Mouse (Mus musculus) kidney, embryonic 15.5 days (tissue): ENCODE data around the gene Tmem182. TPM values are rescaled to one million over a fixed set of nuclear protein-coding genes. Genes with fewer than 3 reads are reported as not detected.

Source experiments
- ATAC-seq: fragments of 200-750 bp; cut with Nextera tagmentation; replicated peaks from 2 replicates; pipeline ENCODE4 v1.8.0; 2017; ENCODE audit warnings: moderate TSS enrichment; ENCODE audit not compliant: low FRiP score
- H3K27ac ChIP-seq: fragments of 300-500 bp; sonication (generic); 2 replicates; pipeline ENCODE4 v1.5.1; 2015; ENCODE audit warnings: mild to moderate bottlenecking, inconsistent platforms
- H3K27me3 ChIP-seq: fragments of 300-500 bp; sonication (generic); 2 replicates; pipeline ENCODE4 v1.6.1; 2015; ENCODE audit warnings: inconsistent platforms
- H3K36me3 ChIP-seq: fragments of 300-500 bp; sonication (generic); 2 replicates; pipeline ENCODE4 v1.6.1; 2015; ENCODE audit warnings: inconsistent platforms
- H3K4me1 ChIP-seq: fragments of 300-500 bp; sonication (generic); 2 replicates; pipeline ENCODE4 v1.6.1; 2015; ENCODE audit warnings: inconsistent platforms
- H3K4me2 ChIP-seq: fragments of 300-500 bp; sonication (generic); 2 replicates; pipeline ENCODE4 v1.6.1; 2015; ENCODE audit warnings: moderate library complexity, mild to moderate bottlenecking, inconsistent platforms
- H3K4me3 ChIP-seq: fragments of 300-500 bp; sonication (generic); replicated peaks from 2 replicates; pipeline ENCODE4 v1.5.1; 2015; ENCODE audit warnings: mild to moderate bottlenecking, inconsistent platforms
- H3K9ac ChIP-seq: fragments of 300-500 bp; sonication (generic); 2 replicates; pipeline ENCODE4 v1.6.1; 2015; ENCODE audit warnings: mild to moderate bottlenecking, inconsistent platforms
- H3K9me3 ChIP-seq: fragments of 300-500 bp; sonication (generic); replicated peaks from 2 replicates; pipeline ENCODE4 v1.6.1; 2016; ENCODE audit warnings: inconsistent platforms
- WGBS: fragments of 180-500 bp; shearing (Covaris S2); methylation state at CpG from one replicate; pipeline ENCODE4 v1.1.7; 2015; ENCODE audit warnings: mixed read lengths; 5-methylcytosine and 5-hydroxymethylcytosine counted together
- polyA plus RNA-seq: library from polyadenylated mRNA; unstranded; fragments of >200 nt; fragmentation: Nextera tagmentation; extraction: Ambion mirVana; gene quantifications from 2 replicates; pipeline ENCODE4 v1.2.1, GENCODE M21; 2015

Tmem182 gene
- polyA plus RNA-seq, 1 experiment from 2014 or later, result 1.2 TPM

DNA sequence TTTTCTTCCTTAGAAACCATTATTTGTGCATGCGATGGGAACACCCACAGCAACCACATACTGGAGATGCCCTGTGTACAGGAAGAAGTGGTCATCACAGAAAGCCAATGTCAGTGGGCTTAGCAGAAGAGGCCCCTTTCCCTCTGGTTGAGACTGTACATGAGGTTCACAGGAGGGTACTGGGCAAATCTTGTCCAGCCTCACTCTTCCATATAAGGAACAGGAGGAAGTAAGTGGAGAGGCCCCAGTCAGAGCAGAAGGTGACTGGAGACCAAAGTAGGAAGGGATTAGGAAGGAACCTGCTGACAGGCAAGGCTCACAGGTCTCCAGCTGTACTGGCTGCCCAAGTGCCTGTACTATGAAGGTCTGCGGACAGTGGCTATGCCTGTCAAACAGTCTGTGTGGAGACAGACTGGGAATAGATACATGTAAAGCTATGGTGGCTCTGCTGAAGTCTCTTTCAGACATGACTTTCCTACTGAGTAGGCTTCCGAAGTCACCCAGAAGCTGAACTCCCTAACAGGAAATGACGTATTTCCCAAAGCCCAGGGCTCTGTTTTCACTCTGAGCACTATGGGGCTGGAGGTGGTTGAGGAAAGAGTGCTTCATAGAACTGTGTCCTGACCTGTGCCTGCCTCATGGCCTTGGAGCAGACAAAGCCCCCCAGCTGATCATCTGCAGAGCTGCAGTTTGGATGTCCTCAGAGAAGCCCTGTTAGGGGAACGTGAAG is 35.8 kb downstream of the Tmem182 start:
- WGBS, result 78% methylated on average over 5 of the region's 5 CpGs
- Histone ChIP-seq H3K27ac (no peak overlapping the region), H3K27me3 (no peaks in the 10 kb centered on the region), H3K4me2 (no peak overlapping the region), H3K9ac (no peak overlapping the region), H3K9me3 (no peaks in the 10 kb centered on the region), H3K36me3 (no peaks in the 10 kb centered on the region), H3K4me1 (no peaks in the 10 kb centered on the region), H3K4me3 (no peak overlapping the region)
- ATAC-seq, result no peak

DNA sequence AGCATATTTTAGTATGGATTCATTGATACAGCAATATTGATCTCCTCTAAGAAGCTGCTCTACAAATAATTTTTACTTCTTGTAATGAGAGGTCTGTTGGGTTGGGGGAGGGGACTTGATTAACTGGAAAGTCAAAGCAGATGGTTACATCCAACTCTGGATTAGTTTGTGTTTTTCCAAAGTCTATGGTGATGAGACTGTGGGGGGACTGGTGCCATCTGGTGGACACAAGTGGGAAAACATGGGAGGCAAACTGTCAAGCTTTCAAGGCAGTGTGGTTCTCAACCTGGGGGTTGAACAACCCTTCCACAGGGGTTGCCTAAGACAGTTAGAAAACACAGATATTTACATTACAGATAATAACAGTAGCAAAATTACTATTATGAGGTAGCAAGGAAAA is 39.2 kb downstream of the Tmem182 start:
- Histone ChIP-seq H3K4me3 (no peak overlapping the region), H3K36me3 (no peaks in the 10 kb centered on the region), H3K9me3 (no peaks in the 10 kb centered on the region), H3K27me3 (no peaks in the 10 kb centered on the region), H3K9ac (no peak overlapping the region), H3K4me2 (no peak overlapping the region), H3K27ac (no peak overlapping the region), H3K4me1 (no peaks in the 10 kb centered on the region)
- ATAC-seq, result 0 out of 2 replicates have a peak, but pooled peaks have one; percentile 12

DNA sequence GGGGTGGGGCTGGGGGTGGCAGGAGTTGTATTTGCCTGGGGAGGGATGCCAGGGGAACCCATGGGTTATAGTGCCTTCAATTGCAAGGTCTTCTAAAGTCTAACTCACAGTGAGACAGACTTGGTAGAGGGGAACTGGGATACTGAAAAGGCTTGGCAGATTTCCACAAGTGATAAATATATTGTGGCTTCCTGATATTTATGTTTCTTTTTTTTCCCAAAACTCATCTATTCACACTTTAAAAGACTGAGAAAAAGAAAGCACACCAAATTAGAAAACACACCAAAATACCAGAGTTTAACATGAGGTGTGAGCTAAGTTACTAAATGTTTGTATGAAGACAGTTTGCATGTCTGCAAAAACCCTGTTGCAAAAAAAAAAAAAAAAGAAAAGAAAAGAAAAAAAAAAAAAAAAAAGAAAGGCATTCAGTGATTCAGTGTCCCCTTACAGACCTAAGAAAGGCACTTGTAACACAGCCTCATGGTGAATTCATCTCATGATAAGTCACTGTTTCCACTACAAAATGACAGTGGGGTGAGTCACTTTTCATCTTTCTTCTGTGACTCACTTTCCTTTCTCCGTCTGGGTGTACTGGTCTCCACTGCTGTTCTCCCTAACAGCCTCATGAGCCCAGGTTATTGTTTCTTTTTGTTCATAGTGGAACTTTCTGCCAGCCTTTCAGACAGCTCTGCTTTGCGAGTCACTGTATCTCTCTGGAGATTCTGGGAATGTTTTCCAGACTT is 42.0 kb downstream of the Tmem182 start:
- 69% methylated on average over 2 of the region's 2 CpGs for WGBS
- ATAC-seq, result no peak
- Histone ChIP-seq H3K4me3 (no peak overlapping the region), H3K27me3 (no peaks in the 10 kb centered on the region), H3K4me2 (no peak overlapping the region), H3K27ac (no peak overlapping the region), H3K9ac (no peak overlapping the region), H3K9me3 (no peaks in the 10 kb centered on the region), H3K36me3 (no peaks in the 10 kb centered on the region), H3K4me1 (no peaks in the 10 kb centered on the region)

DNA sequence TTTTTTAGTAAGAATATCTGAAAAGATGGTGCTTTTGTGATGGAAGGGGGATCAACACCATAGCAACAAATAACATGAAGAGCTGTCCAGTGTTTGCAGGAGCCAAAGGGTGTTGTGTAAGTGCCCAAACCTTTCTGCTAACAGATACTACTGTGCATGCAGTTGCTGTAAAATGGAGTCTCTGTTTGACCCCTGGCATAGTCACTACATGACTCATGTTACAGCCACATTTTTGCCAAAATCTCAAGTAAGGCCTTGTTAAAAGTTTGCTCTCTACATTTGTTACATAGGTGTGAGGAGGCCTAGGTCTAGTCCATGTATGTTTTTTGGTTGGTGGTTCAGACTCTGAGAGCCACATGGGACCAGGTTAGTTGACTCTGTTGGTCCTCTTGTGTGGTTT is 45.9 kb downstream of the Tmem182 start:
- no peaks in the 10 kb centered on the region for H3K4me1 ChIP-seq
- H3K4me3 ChIP-seq, result no peak overlapping the region
- H3K27ac ChIP-seq, result no peak overlapping the region
- no peaks in the 10 kb centered on the region for H3K27me3 ChIP-seq
- ATAC-seq, result no peak
- H3K9me3 ChIP-seq, result no peaks in the 10 kb centered on the region
- H3K4me2 ChIP-seq, result no peak overlapping the region
- H3K9ac ChIP-seq, result no peak overlapping the region
- no peaks in the 10 kb centered on the region for H3K36me3 ChIP-seq

DNA sequence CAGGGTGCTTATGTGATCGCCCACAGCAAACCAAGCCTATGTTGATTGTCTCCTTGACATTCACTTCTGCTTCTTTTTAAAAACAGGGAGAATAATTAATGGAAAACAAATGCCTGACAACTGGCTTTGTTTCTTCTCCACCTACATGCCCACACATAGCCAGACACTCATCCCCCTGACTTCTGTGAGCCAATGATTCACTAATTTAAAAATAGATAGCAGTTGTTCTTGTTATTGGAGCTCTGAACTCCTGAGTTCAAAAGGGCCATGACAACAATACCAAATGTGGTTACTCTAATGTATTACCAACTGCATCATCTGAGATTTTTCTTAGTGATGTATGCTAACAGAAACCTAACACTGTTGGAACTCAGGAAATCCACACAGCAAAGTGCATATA is 49.9 kb downstream of the Tmem182 start:
- 90% methylated on average over 1 of the region's 1 CpGs for WGBS
- Histone ChIP-seq H3K27me3 (no peaks in the 10 kb centered on the region), H3K4me1 (no peaks in the 10 kb centered on the region), H3K9ac (no peak overlapping the region), H3K27ac (no peak overlapping the region), H3K9me3 (no peaks in the 10 kb centered on the region), H3K36me3 (no peaks in the 10 kb centered on the region), H3K4me2 (no peak overlapping the region), H3K4me3 (no peak overlapping the region)
- ATAC-seq, result no peak

DNA sequence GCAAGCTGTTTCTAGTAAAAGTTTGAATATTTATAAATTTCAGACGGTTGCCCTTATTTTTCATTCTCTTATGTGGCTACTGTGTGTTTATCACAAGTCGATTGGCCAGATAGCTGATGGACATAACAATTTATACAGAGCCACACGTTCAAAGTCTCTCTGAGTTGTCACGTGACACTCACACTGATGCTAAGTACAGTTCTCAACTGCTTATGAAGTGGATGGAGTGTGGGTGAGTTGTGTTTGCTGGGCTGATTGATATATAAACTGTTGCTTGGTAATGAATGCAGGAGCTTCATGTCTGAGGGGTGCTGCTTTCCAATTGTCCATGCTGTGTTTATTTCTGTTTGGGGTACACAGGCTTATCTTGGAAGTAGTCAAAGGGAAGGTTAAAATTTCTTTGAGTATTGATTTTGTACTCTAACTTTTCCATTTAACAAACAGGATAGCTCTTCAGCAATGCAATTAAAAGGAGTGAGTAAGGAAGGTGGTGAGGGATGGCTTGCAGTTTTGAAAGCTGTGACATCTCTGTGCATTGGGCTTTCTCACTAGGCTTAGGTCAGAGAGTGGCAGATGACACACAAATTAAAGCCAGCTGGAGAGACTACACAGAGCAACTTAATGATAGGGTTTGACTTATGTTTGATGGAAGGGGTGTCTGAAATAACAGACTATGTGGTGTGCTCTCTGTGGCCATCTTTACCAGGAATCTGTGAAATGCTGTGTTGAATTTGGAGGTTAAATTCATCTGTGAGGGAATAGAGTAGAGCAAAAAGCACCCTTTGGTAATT is 51.6 kb downstream of the Tmem182 start:
- no peak overlapping the region for H3K4me3 ChIP-seq
- no peaks in the 10 kb centered on the region for H3K4me1 ChIP-seq
- no peak overlapping the region for H3K4me2 ChIP-seq
- H3K9me3 ChIP-seq, result no peaks in the 10 kb centered on the region
- ATAC-seq, result no peak
- 81% methylated on average over 4 of the region's 4 CpGs for WGBS
- no peak overlapping the region for H3K27ac ChIP-seq
- H3K9ac ChIP-seq, result no peak overlapping the region
- H3K36me3 ChIP-seq, result no peaks in the 10 kb centered on the region
- H3K27me3 ChIP-seq, result no peaks in the 10 kb centered on the region

DNA sequence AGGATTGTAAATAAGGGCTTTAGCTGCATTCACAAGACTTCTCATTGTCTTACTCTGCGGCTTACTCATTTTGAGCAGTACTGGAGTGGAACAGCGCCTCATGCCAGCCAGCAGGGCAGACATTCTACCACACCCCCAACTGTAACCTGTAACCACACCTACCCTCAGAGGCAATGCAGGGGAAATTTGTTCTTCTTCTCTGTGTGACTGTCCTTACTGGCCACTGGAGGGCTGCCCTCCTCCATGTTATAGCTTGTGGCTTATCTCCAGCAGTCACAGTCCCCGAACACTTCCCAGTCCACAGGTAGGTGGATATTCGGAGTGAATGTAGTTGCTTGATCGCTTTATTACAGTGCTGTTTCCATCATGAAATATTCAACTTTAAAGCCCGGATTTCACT is 59.6 kb downstream of the Tmem182 start:
- H3K4me1 ChIP-seq, result no peaks in the 10 kb centered on the region
- no peak overlapping the region for H3K9ac ChIP-seq
- H3K4me3 ChIP-seq, result no peak overlapping the region
- H3K27ac ChIP-seq, result no peak overlapping the region
- no peak overlapping the region for H3K4me2 ChIP-seq
- no peaks in the 10 kb centered on the region for H3K9me3 ChIP-seq
- no peaks in the 10 kb centered on the region for H3K27me3 ChIP-seq
- WGBS, result 68% methylated on average over 6 of the region's 6 CpGs
- H3K36me3 ChIP-seq, result no peaks in the 10 kb centered on the region
- ATAC-seq, result no peak

DNA sequence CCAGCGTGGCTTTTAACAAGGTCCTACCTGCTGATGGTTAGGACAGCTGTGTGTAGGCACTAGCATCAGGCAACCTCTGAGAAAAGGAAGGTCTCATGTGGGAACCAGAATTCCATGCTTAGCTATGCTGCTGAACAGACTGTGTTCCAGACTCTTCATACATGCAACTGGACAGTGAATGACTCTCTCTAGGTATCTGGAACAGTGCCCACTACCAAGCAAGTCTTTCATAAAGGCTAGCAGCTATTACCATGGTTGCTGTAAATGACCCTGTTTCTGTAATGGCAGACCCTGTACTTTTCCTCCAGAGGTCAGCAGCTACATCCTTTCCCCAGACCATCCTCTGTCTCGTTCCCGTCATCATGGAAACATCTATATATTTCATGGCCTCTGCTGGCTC is 61.7 kb downstream of the Tmem182 start:
- Histone ChIP-seq H3K36me3 (no peaks in the 10 kb centered on the region), H3K27me3 (no peaks in the 10 kb centered on the region), H3K4me2 (no peak overlapping the region), H3K9ac (no peak overlapping the region), H3K9me3 (no peaks in the 10 kb centered on the region), H3K4me3 (no peak overlapping the region), H3K27ac (no peak overlapping the region), H3K4me1 (no peaks in the 10 kb centered on the region)
- ATAC-seq, result no peak
- 81% methylated on average over 3 of the region's 3 CpGs for WGBS

DNA sequence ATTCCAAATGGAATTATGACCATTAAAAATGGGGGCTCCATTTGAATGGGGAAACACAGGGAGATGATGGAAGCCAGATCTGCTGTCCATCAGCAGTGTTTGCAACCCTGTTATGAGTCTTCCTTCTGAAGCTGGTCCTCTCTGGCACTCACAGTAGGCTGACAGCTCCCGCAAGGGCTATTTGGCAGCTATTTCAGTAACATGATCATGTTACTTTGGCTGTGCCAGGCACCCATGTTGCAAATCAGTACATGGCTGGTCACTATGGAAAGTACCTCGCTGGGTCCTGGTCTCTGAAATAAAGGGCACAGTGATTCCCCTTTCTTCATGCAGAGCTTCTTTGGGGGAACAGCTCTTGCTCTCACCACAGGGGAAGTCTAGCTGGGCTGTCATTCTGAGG is 62.2 kb downstream of the Tmem182 start:
- H3K36me3 ChIP-seq, result no peaks in the 10 kb centered on the region
- H3K9me3 ChIP-seq, result no peaks in the 10 kb centered on the region
- no peak overlapping the region for H3K4me2 ChIP-seq
- no peak overlapping the region for H3K4me3 ChIP-seq
- H3K27me3 ChIP-seq, result no peaks in the 10 kb centered on the region
- 83% methylated on average over 2 of the region's 2 CpGs for WGBS
- no peak overlapping the region for H3K9ac ChIP-seq
- H3K27ac ChIP-seq, result no peak overlapping the region
- H3K4me1 ChIP-seq, result no peaks in the 10 kb centered on the region
- no peak for ATAC-seq

DNA sequence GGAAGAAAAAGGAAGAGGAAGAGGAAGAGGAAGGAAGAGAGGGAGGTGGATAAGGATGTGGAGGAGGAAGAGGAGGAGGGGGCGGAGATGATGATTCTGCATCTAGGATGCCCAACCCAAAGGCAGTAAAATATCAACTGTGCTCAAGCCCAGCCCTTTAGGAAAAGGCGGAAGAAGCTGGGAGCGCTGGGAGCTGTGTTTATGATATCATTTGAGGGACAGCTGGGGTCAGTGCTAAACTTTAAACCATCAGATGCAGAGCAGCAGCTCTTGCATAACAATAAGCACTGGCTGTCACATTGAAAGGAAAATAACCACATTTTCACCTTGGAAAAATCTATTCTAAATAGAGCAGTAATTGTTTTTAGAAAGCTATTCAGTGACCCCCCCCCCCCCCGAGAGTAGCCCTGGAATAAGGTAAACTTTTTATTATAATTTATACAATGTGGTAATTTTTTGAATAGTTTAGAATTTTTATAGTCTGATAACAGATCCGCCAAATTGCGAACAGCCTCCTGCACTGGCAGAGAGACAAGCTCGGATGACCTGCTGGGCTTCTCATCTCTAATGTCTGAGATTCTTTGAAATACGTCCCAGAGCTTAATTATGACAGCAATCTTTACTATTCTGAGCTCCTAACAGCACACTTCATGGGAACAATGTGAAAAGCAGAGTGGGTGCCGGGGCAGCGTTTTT is 68.5 kb downstream of the Tmem182 start:
- Histone ChIP-seq H3K36me3 (no peaks in the 10 kb centered on the region), H3K4me1 (peaks cover 6% of the 10 kb centered on the region; the same call in 1 of the 2 replicates), H3K27ac (no peak overlapping the region), H3K4me2 (peak overlapping the region; percentile 15; the same call in 1 of the 2 replicates), H3K9ac (no peak overlapping the region), H3K9me3 (no peaks in the 10 kb centered on the region), H3K27me3 (no peaks in the 10 kb centered on the region), H3K4me3 (no peak overlapping the region)
- 61% methylated on average over 10 of the region's 10 CpGs for WGBS
- ATAC-seq, result no peak

DNA sequence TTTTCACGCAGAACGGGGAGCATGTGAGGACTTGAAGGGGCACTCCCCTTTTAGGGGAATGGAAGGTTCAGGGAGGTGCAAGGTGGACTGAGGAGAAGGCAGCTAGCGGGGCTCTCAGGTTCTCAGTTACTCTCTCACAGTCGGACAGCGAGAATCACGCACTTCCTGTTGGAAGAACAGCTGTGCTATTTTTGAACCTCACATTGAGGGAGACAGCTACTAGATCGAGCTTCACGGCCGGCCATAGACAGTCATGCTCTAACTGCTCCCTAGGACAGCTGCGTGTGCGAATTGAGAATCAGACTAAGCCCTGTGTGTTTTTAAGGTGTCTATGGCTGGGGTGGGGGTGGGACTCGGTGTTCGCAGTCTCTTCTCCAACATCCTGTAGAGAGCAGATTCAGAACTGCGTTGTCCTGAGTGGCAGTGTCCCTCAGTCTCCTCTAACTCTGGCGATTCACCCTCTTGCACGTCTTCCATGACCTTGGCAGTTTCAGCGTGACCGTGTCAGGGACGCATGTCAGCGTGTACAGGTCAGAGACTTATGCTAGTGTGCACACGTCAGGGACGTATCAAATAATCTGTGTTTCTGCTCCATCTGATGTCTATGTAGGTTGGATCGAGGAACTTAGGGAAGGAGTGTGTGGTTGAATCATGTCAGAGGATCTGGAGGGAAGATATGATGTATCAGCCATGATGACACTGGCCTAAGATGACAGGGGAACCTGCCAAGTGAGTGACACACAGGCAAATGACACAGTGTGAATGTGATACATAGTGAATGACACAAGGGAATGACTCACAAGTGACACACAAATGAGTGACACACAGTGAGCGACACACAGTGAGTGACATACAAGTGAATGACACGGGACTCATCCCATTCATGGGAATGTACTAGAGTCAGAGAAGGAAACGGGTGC is 69.3 kb downstream of the Tmem182 start:
- no peak overlapping the region for H3K4me3 ChIP-seq
- H3K27me3 ChIP-seq, result no peaks in the 10 kb centered on the region
- WGBS, result 73% methylated on average over 26 of the region's 26 CpGs
- no peaks in the 10 kb centered on the region for H3K36me3 ChIP-seq
- H3K9me3 ChIP-seq, result no peaks in the 10 kb centered on the region
- H3K27ac ChIP-seq, result no peak overlapping the region
- no peak for ATAC-seq
- peaks cover 6% of the 10 kb centered on the region; the same call in 1 of the 2 replicates for H3K4me1 ChIP-seq
- peak overlapping the region; percentile 15; the same call in 1 of the 2 replicates for H3K4me2 ChIP-seq
- H3K9ac ChIP-seq, result no peak overlapping the region
